Mouse (Mus musculus): ENCODE measurements around the gene Thegl.

GRCm38 (mm10) chr5:77073794-77074193 lies 58.0 kb downstream of the Thegl start:
- TF ChIP-seq CTCF (IDR thresholded peaks at IDR 0.05; ENCODE audit: insufficient read depth, low read length), result no peak
- no peak for TF ChIP-seq POLR2A (IDR thresholded peaks at IDR 0.05; ENCODE audit: borderline replicate concordance, extremely low read depth, low read depth, low read length)

Data from lung, adult 2 months (tissue).